Mouse (Mus musculus) E14TG2a.4 (cell line): ENCODE measurements around the gene Slc25a18.

Experiments
- H3K27me3 ChIP-seq: 2 replicates; pipeline ENCODE4 v1.6.1; 2014; ENCODE audit warnings: low read length, control low read depth; ENCODE audit not compliant: insufficient read depth
- H3K36me3 ChIP-seq: 2 replicates; pipeline ENCODE4 v1.6.1; 2014; ENCODE audit warnings: low read length, control low read depth; ENCODE audit not compliant: insufficient read depth
- H3K4me1 ChIP-seq: replicated peaks from 2 replicates; pipeline ENCODE4 v1.6.1; 2014; ENCODE audit warnings: low read depth, low read length, control low read depth
- H3K4me3 ChIP-seq: replicated peaks from 2 replicates; pipeline ENCODE4 v1.5.1; 2014; ENCODE audit warnings: mild to moderate bottlenecking, low read length
- H3K9me3 ChIP-seq: 2 replicates; pipeline ENCODE4 v1.6.1; 2014; ENCODE audit warnings: low read length, control low read depth
- CTCF ChIP-seq: conservative IDR thresholded peaks from 2 replicates; pipeline ENCODE4 v1.5.1; 2014; ENCODE audit warnings: low read length
- NANOG ChIP-seq: IDR thresholded peaks from 2 replicates; pipeline ENCODE4 v1.6.1; 2014; ENCODE audit warnings: borderline replicate concordance, low read length, mixed read lengths
- POU5F1 ChIP-seq: IDR thresholded peaks from 2 replicates; pipeline ENCODE4 v1.6.1; 2014; ENCODE audit warnings: low read length, borderline replicate concordance

Slc25a18 gene

GRCm38 (mm10) chr6:120788904-120789303 lies 15.5 kb downstream of the Slc25a18 start:
- H3K4me1 ChIP-seq: peaks cover 28% of the 10 kb centered on the region
- peaks cover 41% of the 10 kb centered on the region for H3K36me3 ChIP-seq
- H3K9me3 ChIP-seq: no peaks in the 10 kb centered on the region
- TF ChIP-seq CTCF: peak; percentile 18
- TF ChIP-seq NANOG: no peak
- H3K27me3 ChIP-seq: no peaks in the 10 kb centered on the region
- H3K4me3 ChIP-seq: no peak overlapping the region

GRCm38 (mm10) chr6:120790153-120790552 lies 16.8 kb downstream of the Slc25a18 start:
- Histone ChIP-seq H3K27me3 (no peaks in the 10 kb centered on the region), H3K4me3 (no peak overlapping the region), H3K4me1 (peaks cover 28% of the 10 kb centered on the region), H3K36me3 (peaks cover 54% of the 10 kb centered on the region), H3K9me3 (no peaks in the 10 kb centered on the region)
- no peak for TF ChIP-seq POU5F1
- TF ChIP-seq CTCF: no peak
- TF ChIP-seq NANOG: no peak

GRCm38 (mm10) chr6:120790717-120791116 lies 17.3 kb downstream of the Slc25a18 start:
- H3K36me3 ChIP-seq: peaks cover 59% of the 10 kb centered on the region
- no peaks in the 10 kb centered on the region for H3K27me3 ChIP-seq
- peaks cover 28% of the 10 kb centered on the region for H3K4me1 ChIP-seq
- no peak overlapping the region for H3K4me3 ChIP-seq
- TF ChIP-seq NANOG (no peak), POU5F1 (no peak), CTCF (no peak)
- H3K9me3 ChIP-seq: no peaks in the 10 kb centered on the region

- Histone ChIP-seq H3K27me3 (no peaks in the 10 kb centered on the region), H3K36me3 (peaks cover 82% of the 10 kb centered on the region), H3K9me3 (no peaks in the 10 kb centered on the region), H3K4me1 (peaks cover 25% of the 10 kb centered on the region), H3K4me3 (peak overlapping the region; percentile 1; the same call in 1 of the 2 replicates)
- no peak for TF ChIP-seq POU5F1
- 0 out of 2 replicates have a peak, but pooled peaks have one; percentile 25 for TF ChIP-seq CTCF
Measured at GRCm38 (mm10) chr6:120792947-120793346, 19.6 kb downstream of the Slc25a18 start.

GRCm38 (mm10) chr6:120795422-120796086 lies 22.2 kb downstream of the Slc25a18 start:
- H3K9me3 ChIP-seq: no peaks in the 10 kb centered on the region
- no peak overlapping the region for H3K4me3 ChIP-seq
- peaks cover 28% of the 10 kb centered on the region for H3K4me1 ChIP-seq
- H3K36me3 ChIP-seq: peaks cover 94% of the 10 kb centered on the region
- H3K27me3 ChIP-seq: no peaks in the 10 kb centered on the region
- no peak for TF ChIP-seq CTCF
- no peak for TF ChIP-seq POU5F1
- no peak for TF ChIP-seq NANOG

GRCm38 (mm10) chr6:120796111-120796510 lies 22.7 kb downstream of the Slc25a18 start:
- Histone ChIP-seq H3K9me3 (no peaks in the 10 kb centered on the region), H3K36me3 (peaks cover 98% of the 10 kb centered on the region), H3K27me3 (no peaks in the 10 kb centered on the region), H3K4me3 (no peak overlapping the region), H3K4me1 (peaks cover 28% of the 10 kb centered on the region)
- TF ChIP-seq CTCF: no peak
- TF ChIP-seq NANOG: no peak
- TF ChIP-seq POU5F1: no peak

- Histone ChIP-seq H3K27me3 (no peaks in the 10 kb centered on the region), H3K4me1 (peaks cover 13% of the 10 kb centered on the region), H3K9me3 (no peaks in the 10 kb centered on the region), H3K36me3 (peaks cover 100% of the 10 kb centered on the region), H3K4me3 (no peak overlapping the region)
- no peak for TF ChIP-seq POU5F1
- no peak for TF ChIP-seq NANOG
- TF ChIP-seq CTCF: no peak
Measured at GRCm38 (mm10) chr6:120798019-120798418, 24.6 kb downstream of the Slc25a18 start.

- H3K9me3 ChIP-seq: no peaks in the 10 kb centered on the region
- no peak overlapping the region for H3K4me3 ChIP-seq
- peaks cover 5% of the 10 kb centered on the region; the same call in 1 of the 2 replicates for H3K4me1 ChIP-seq
- peaks cover 100% of the 10 kb centered on the region for H3K36me3 ChIP-seq
- TF ChIP-seq CTCF (no peak), NANOG (no peak), POU5F1 (no peak)
- no peaks in the 10 kb centered on the region for H3K27me3 ChIP-seq
Measured at GRCm38 (mm10) chr6:120798905-120799304, 25.5 kb downstream of the Slc25a18 start.

GRCm38 (mm10) chr6:120799581-120800041 lies 26.2 kb downstream of the Slc25a18 start:
- no peak overlapping the region for H3K4me3 ChIP-seq
- peaks cover 100% of the 10 kb centered on the region for H3K36me3 ChIP-seq
- no peaks in the 10 kb centered on the region for H3K27me3 ChIP-seq
- H3K4me1 ChIP-seq: peaks cover 8% of the 10 kb centered on the region; the same call in 1 of the 2 replicates
- H3K9me3 ChIP-seq: no peaks in the 10 kb centered on the region
- TF ChIP-seq POU5F1 (no peak), CTCF (no peak), NANOG (no peak)
